Mouse (Mus musculus) liver, embryonic 11.5 days (tissue): ENCODE data around the gene Rhbdd3. TPM values are rescaled to one million over a fixed set of nuclear protein-coding genes. Genes with fewer than 3 reads are reported as not detected.

Experiments used
- ATAC-seq: fragments of 200-750 bp; cut with Nextera tagmentation; replicated peaks from 2 replicates; pipeline ENCODE4 v1.8.0; 2017; ENCODE audit warnings: moderate number of reproducible peaks, mild to moderate bottlenecking, moderate TSS enrichment, moderate library complexity; ENCODE audit not compliant: low FRiP score
- DNase-seq: peaks from one replicate; pipeline ENCODE4 v3.0.0-alpha.2; 2017; ENCODE audit warnings: low spot score
- H3K27ac ChIP-seq: fragments of 300-500 bp; sonication (generic); 2 replicates; pipeline ENCODE4 v1.5.1; 2014; ENCODE audit warnings: mild to moderate bottlenecking, low read depth, low read length, control low read depth
- H3K27me3 ChIP-seq: fragments of 300-500 bp; sonication (generic); replicated peaks from 2 replicates; pipeline ENCODE4 v1.6.1; 2014; ENCODE audit warnings: low read length, mixed read lengths; ENCODE audit not compliant: control insufficient read depth, insufficient read depth
- H3K36me3 ChIP-seq: fragments of 300-500 bp; sonication (generic); 2 replicates; pipeline ENCODE4 v1.6.1; 2014; ENCODE audit warnings: mild to moderate bottlenecking, low read length, moderate library complexity, mixed read lengths; ENCODE audit not compliant: control insufficient read depth, insufficient read depth
- H3K4me1 ChIP-seq: fragments of 300-500 bp; sonication (generic); replicated peaks from 2 replicates; pipeline ENCODE4 v1.6.1; 2014; ENCODE audit warnings: low read length, mixed read lengths; ENCODE audit not compliant: control insufficient read depth, insufficient read depth
- H3K4me2 ChIP-seq: fragments of 300-500 bp; sonication (generic); 2 replicates; pipeline ENCODE4 v1.6.1; 2014; ENCODE audit warnings: mild to moderate bottlenecking, control low read depth, moderate library complexity
- H3K4me3 ChIP-seq: fragments of 300-500 bp; sonication (generic); 2 replicates; pipeline ENCODE4 v1.5.1; 2014; ENCODE audit warnings: low read depth, low read length, control low read depth
- H3K9ac ChIP-seq: fragments of 300-500 bp; sonication (generic); 2 replicates; pipeline ENCODE4 v1.6.1; 2014; ENCODE audit warnings: low read depth, low read length, control low read depth
- H3K9me3 ChIP-seq: fragments of 300-500 bp; sonication (generic); 2 replicates; pipeline ENCODE4 v1.6.1; 2016; ENCODE audit warnings: low read length, inconsistent platforms, mixed read lengths; ENCODE audit not compliant: control insufficient read depth
- WGBS: fragments of 180-500 bp; shearing (Covaris S2); extraction: QIAGEN DNeasy Blood & Tissue Kit; methylation state at CpG from one replicate; pipeline ENCODE4 v1.1.7; 2014; 5-methylcytosine and 5-hydroxymethylcytosine counted together
- polyA plus RNA-seq: library from polyadenylated mRNA; unstranded; fragments of >200 nt; fragmentation: Nextera tagmentation; extraction: Ambion mirVana; gene quantifications from 2 replicates; pipeline ENCODE4 v1.2.1, GENCODE M21; 2014

The Rhbdd3 gene
- polyA plus RNA-seq, 1 experiment from 2014 or later: 29.1 TPM

GRCm38 (mm10) chr11:5132751-5133150 is 34.0 kb downstream of the Rhbdd3 start:
- Histone ChIP-seq H3K27ac (no peak overlapping the region), H3K36me3 (no peaks in the 10 kb centered on the region), H3K4me1 (no peaks in the 10 kb centered on the region), H3K27me3 (no peaks in the 10 kb centered on the region), H3K9ac (no peak overlapping the region), H3K9me3 (no peaks in the 10 kb centered on the region), H3K4me2 (no peak overlapping the region), H3K4me3 (no peak overlapping the region)
- 70% methylated on average over 4 of the region's 4 CpGs for WGBS
- DNase-seq: no peak
- no peak for ATAC-seq

GRCm38 (mm10) chr11:5135914-5136313 is 37.2 kb downstream of the Rhbdd3 start:
- no peak overlapping the region for H3K4me3 ChIP-seq
- H3K9ac ChIP-seq: no peak overlapping the region
- H3K27ac ChIP-seq: no peak overlapping the region
- peaks cover 15% of the 10 kb centered on the region for H3K4me1 ChIP-seq
- no peak overlapping the region for H3K4me2 ChIP-seq
- WGBS: 85% methylated on average over 11 of the region's 11 CpGs
- DNase-seq (no peak), ATAC-seq (no peak)
- no peaks in the 10 kb centered on the region for H3K9me3 ChIP-seq
- H3K36me3 ChIP-seq: no peaks in the 10 kb centered on the region
- no peaks in the 10 kb centered on the region for H3K27me3 ChIP-seq

GRCm38 (mm10) chr11:5138642-5139041 is 39.9 kb downstream of the Rhbdd3 start:
- DNase-seq: no peak

GRCm38 (mm10) chr11:5139372-5139771 is 40.6 kb downstream of the Rhbdd3 start:
- H3K9me3 ChIP-seq: no peaks in the 10 kb centered on the region
- DNase-seq: no peak
- peaks cover 21% of the 10 kb centered on the region for H3K4me1 ChIP-seq
- H3K4me3 ChIP-seq: no peak overlapping the region
- peak; percentile 52; the same call in 1 of the 2 replicates for ATAC-seq
- no peaks in the 10 kb centered on the region for H3K36me3 ChIP-seq
- 0 out of 2 replicates have a peak overlapping the region, but pooled peaks have one; percentile 25 for H3K27ac ChIP-seq
- H3K9ac ChIP-seq: no peak overlapping the region
- no peaks in the 10 kb centered on the region for H3K27me3 ChIP-seq
- WGBS: 65% methylated on average over 9 of the region's 9 CpGs
- 0 out of 2 replicates have a peak overlapping the region, but pooled peaks have one; percentile 8 for H3K4me2 ChIP-seq

More at GRCm38 (mm10) chr11:5138642-5139041, 39.9 kb downstream of the Rhbdd3 start:
- Histone ChIP-seq H3K36me3 (no peaks in the 10 kb centered on the region), H3K4me2 (no peak overlapping the region), H3K4me1 (peaks cover 21% of the 10 kb centered on the region), H3K4me3 (no peak overlapping the region), H3K9me3 (no peaks in the 10 kb centered on the region), H3K27ac (no peak overlapping the region), H3K27me3 (no peaks in the 10 kb centered on the region), H3K9ac (no peak overlapping the region)
- ATAC-seq: no peak
- 74% methylated on average over 2 of the region's 2 CpGs for WGBS

- H3K27ac ChIP-seq: no peak overlapping the region
- H3K4me1 ChIP-seq: peaks cover 21% of the 10 kb centered on the region
- 46% methylated on average over 8 of the region's 8 CpGs for whole genome bisulfite sequencing
- no peak overlapping the region for H3K4me2 ChIP-seq
- no peak overlapping the region for H3K9ac ChIP-seq
- H3K4me3 ChIP-seq: no peak overlapping the region
- ATAC-seq (0 out of 2 replicates have a peak, but pooled peaks have one; percentile 27), DNase-seq (no peak)
- no peaks in the 10 kb centered on the region for H3K36me3 ChIP-seq
- no peaks in the 10 kb centered on the region for H3K9me3 ChIP-seq
- no peaks in the 10 kb centered on the region for H3K27me3 ChIP-seq
Measured at GRCm38 (mm10) chr11:5140619-5141018, 41.9 kb downstream of the Rhbdd3 start.

- no peaks in the 10 kb centered on the region for H3K9me3 ChIP-seq
- H3K9ac ChIP-seq: no peak overlapping the region
- H3K36me3 ChIP-seq: no peaks in the 10 kb centered on the region
- no peak overlapping the region for H3K27ac ChIP-seq
- ATAC-seq: no peak
- no peak overlapping the region for H3K4me2 ChIP-seq
- no peaks in the 10 kb centered on the region for H3K27me3 ChIP-seq
- peaks cover 21% of the 10 kb centered on the region for H3K4me1 ChIP-seq
- DNase-seq: no peak
- 77% methylated on average over 5 of the region's 5 CpGs for WGBS
- H3K4me3 ChIP-seq: no peak overlapping the region
Measured at GRCm38 (mm10) chr11:5141252-5141651, 42.5 kb downstream of the Rhbdd3 start.

- no peak for DNase-seq
- Histone ChIP-seq H3K36me3 (no peaks in the 10 kb centered on the region), H3K9ac (no peak overlapping the region), H3K4me1 (peaks cover 21% of the 10 kb centered on the region), H3K9me3 (no peaks in the 10 kb centered on the region), H3K4me2 (no peak overlapping the region), H3K27ac (no peak overlapping the region), H3K4me3 (no peak overlapping the region), H3K27me3 (no peaks in the 10 kb centered on the region)
- no peak for ATAC-seq
- WGBS: 80% methylated on average over 2 of the region's 2 CpGs
Measured at GRCm38 (mm10) chr11:5141965-5142364, 43.2 kb downstream of the Rhbdd3 start.

- no peak overlapping the region for H3K27ac ChIP-seq
- no peaks in the 10 kb centered on the region for H3K9me3 ChIP-seq
- ATAC-seq (no peak), DNase-seq (no peak)
- H3K36me3 ChIP-seq: no peaks in the 10 kb centered on the region
- peaks cover 2% of the 10 kb centered on the region; the same call in 1 of the 2 replicates for H3K27me3 ChIP-seq
- 79% methylated on average over 3 of the region's 3 CpGs for WGBS
- peaks cover 29% of the 10 kb centered on the region for H3K4me1 ChIP-seq
- no peak overlapping the region for H3K4me2 ChIP-seq
- H3K4me3 ChIP-seq: no peak overlapping the region
- H3K9ac ChIP-seq: no peak overlapping the region
Measured at GRCm38 (mm10) chr11:5145600-5145999, 46.9 kb downstream of the Rhbdd3 start.

- ATAC-seq (peak; percentile 15; the same call in 1 of the 2 replicates), DNase-seq (no peak)
- H3K36me3 ChIP-seq: no peaks in the 10 kb centered on the region
- peaks cover 31% of the 10 kb centered on the region for H3K4me1 ChIP-seq
- WGBS: 5% methylated on average over 7 of the region's 7 CpGs
- no peaks in the 10 kb centered on the region for H3K9me3 ChIP-seq
- peak overlapping the region; percentile 86 for H3K4me2 ChIP-seq
- H3K27me3 ChIP-seq: peaks cover 7% of the 10 kb centered on the region
- H3K9ac ChIP-seq: peak overlapping the region; percentile 37; the same call in 1 of the 2 replicates
- H3K4me3 ChIP-seq: peak overlapping the region; percentile 12; the same call in 1 of the 2 replicates
- no peak overlapping the region for H3K27ac ChIP-seq
Measured at GRCm38 (mm10) chr11:5149249-5149648, 50.5 kb downstream of the Rhbdd3 start.
